Mouse (Mus musculus): ENCODE data around the gene Bhlhe23. TPM values are rescaled to one million over a fixed set of nuclear protein-coding genes. Genes with fewer than 3 reads are reported as not detected.

Gene Bhlhe23
- total RNA-seq, 1 experiment, result 0.18 TPM

- no peaks in the 10 kb centered on the region for H3K36me3 ChIP-seq (ENCODE audit: control insufficient read depth, insufficient read depth, low read length, poor library complexity, severe bottlenecking)
- DNase-seq (ENCODE audit: low read depth, low spot score), result no peak
- 0 out of 4 replicates have a peak, but pooled peaks cover 0 to 2% of the 10 kb centered on the region in 2 experiments for H3K4me1 ChIP-seq (ENCODE audit: control insufficient read depth in 2 of 2, insufficient read depth in 2 of 2, low read length in 2 of 2, poor library complexity in 1 of 2)
- H3K27ac ChIP-seq (ENCODE audit: insufficient read depth, low read depth, low read length, poor library complexity, severe bottlenecking), result no peak overlapping the region
- H3K9ac ChIP-seq (ENCODE audit: insufficient read depth, low read depth, low read length, poor library complexity, severe bottlenecking), result no peak overlapping the region
- in situ Hi-C loops (cut with MboI; ENCODE audit: low sequenced_read_pairs in 2 of 2, unreplicated experiment in 2 of 2), result loop anchor here in 1 of 2 experiments (25.0 kb wide), 1 partner anchor 229 kb away; no protein-coding TSS in a partner anchor
- no peak overlapping the region for H3K4me3 ChIP-seq (ENCODE audit: insufficient read depth in 1 of 2, low read depth in 1 of 2, low read length in 2 of 2, poor library complexity in 1 of 2, severe bottlenecking in 1 of 2)
- H3K9me3 ChIP-seq (ENCODE audit: control insufficient read depth, insufficient read depth, low read depth, low read length), result no peaks in the 10 kb centered on the region
- TF ChIP-seq HCFC1 (IDR thresholded peaks at IDR 0.05; ENCODE audit: borderline replicate concordance, insufficient read depth, low read length), result no peak
- TF ChIP-seq MAFK (IDR thresholded peaks at IDR 0.05; ENCODE audit: insufficient read depth, low read depth, low read length), result no peak
- no peak for TF ChIP-seq ZC3H11A (IDR thresholded peaks at IDR 0.05; ENCODE audit: borderline replicate concordance, low read depth, low read length)
- no peak for TF ChIP-seq CHD2 (IDR thresholded peaks at IDR 0.05; ENCODE audit: low read depth, low read length)
- TF ChIP-seq ZNF384 (IDR thresholded peaks at IDR 0.05; ENCODE audit: low read depth, low read length), result no peak
These were observed 15.0 kb upstream of the Bhlhe23 start for GRCm38 (mm10) chr2:180791674-180792073.

DNA sequence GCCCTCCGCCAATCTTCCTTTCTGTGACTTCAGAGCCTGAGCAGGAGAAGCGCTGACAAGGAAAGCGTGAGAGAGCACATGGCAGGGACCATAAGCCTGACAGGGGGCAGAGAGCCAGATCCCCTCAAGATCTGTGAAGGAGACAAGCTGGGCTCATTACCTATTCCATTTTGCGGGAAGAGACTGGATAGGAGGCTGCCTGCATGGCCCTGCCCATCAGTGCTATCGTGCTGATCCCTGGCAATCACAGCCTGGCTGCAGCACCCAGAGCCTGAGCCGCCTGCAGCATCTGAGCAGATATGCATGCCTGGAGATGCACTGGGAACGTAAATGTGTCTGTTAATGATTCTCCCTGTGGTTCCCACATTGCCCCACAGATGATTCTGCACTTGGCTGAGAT is 12.1 kb upstream of the Bhlhe23 start:
- H3K9ac ChIP-seq (ENCODE audit: insufficient read depth, low read depth, low read length, poor library complexity, severe bottlenecking), result no peak overlapping the region
- 0 out of 4 replicates have a peak, but pooled peaks cover 0 to 2% of the 10 kb centered on the region in 2 experiments for H3K4me1 ChIP-seq (ENCODE audit: control insufficient read depth in 2 of 2, insufficient read depth in 2 of 2, low read length in 2 of 2, poor library complexity in 1 of 2)
- in situ Hi-C loops (cut with MboI; ENCODE audit: low sequenced_read_pairs in 2 of 2, unreplicated experiment in 2 of 2), result loop anchor here in 1 of 2 experiments (25.0 kb wide), 1 partner anchor 227 kb away; no protein-coding TSS in a partner anchor
- DNase-seq (ENCODE audit: low read depth, low spot score), result no peak
- no peaks in the 10 kb centered on the region for H3K9me3 ChIP-seq (ENCODE audit: control insufficient read depth, insufficient read depth, low read depth, low read length)
- TF ChIP-seq ZC3H11A (IDR thresholded peaks at IDR 0.05; ENCODE audit: borderline replicate concordance, low read depth, low read length), result no peak
- TF ChIP-seq HCFC1 (IDR thresholded peaks at IDR 0.05; ENCODE audit: borderline replicate concordance, insufficient read depth, low read length), result no peak
- TF ChIP-seq CHD2 (IDR thresholded peaks at IDR 0.05; ENCODE audit: low read depth, low read length), result no peak
- TF ChIP-seq MAFK (IDR thresholded peaks at IDR 0.05; ENCODE audit: insufficient read depth, low read depth, low read length), result no peak
- TF ChIP-seq ZNF384 (IDR thresholded peaks at IDR 0.05; ENCODE audit: low read depth, low read length), result no peak
- H3K4me3 ChIP-seq (ENCODE audit: insufficient read depth in 1 of 2, low read depth in 1 of 2, low read length in 2 of 2, poor library complexity in 1 of 2, severe bottlenecking in 1 of 2), result no peak overlapping the region
- H3K27ac ChIP-seq (ENCODE audit: insufficient read depth, low read depth, low read length, poor library complexity, severe bottlenecking), result no peak overlapping the region
- no peaks in the 10 kb centered on the region for H3K36me3 ChIP-seq (ENCODE audit: control insufficient read depth, insufficient read depth, low read length, poor library complexity, severe bottlenecking)

- H3K36me3 ChIP-seq (ENCODE audit: control insufficient read depth, insufficient read depth, low read length, poor library complexity, severe bottlenecking), result no peaks in the 10 kb centered on the region
- H3K4me3 ChIP-seq (ENCODE audit: insufficient read depth in 1 of 2, low read depth in 1 of 2, low read length in 2 of 2, poor library complexity in 1 of 2, severe bottlenecking in 1 of 2), result no peak overlapping the region
- H3K9ac ChIP-seq (ENCODE audit: insufficient read depth, low read depth, low read length, poor library complexity, severe bottlenecking), result no peak overlapping the region
- H3K4me1 ChIP-seq (ENCODE audit: control insufficient read depth in 2 of 2, insufficient read depth in 2 of 2, low read length in 2 of 2, poor library complexity in 1 of 2), result 0 out of 4 replicates have a peak, but pooled peaks cover 0 to 2% of the 10 kb centered on the region in 2 experiments
- TF ChIP-seq ZC3H11A (IDR thresholded peaks at IDR 0.05; ENCODE audit: borderline replicate concordance, low read depth, low read length) (no peak), HCFC1 (IDR thresholded peaks at IDR 0.05; ENCODE audit: borderline replicate concordance, insufficient read depth, low read length) (no peak), CHD2 (IDR thresholded peaks at IDR 0.05; ENCODE audit: low read depth, low read length) (no peak)
- DNase-seq (ENCODE audit: low read depth, low spot score), result no peak
- no peaks in the 10 kb centered on the region for H3K9me3 ChIP-seq (ENCODE audit: control insufficient read depth, insufficient read depth, low read depth, low read length)
- in situ Hi-C loops (cut with MboI; ENCODE audit: low sequenced_read_pairs in 2 of 2, unreplicated experiment in 2 of 2), result loop anchor here in 1 of 2 experiments (25.0 kb wide), 1 partner anchor 226 kb away; no protein-coding TSS in a partner anchor
- H3K27ac ChIP-seq (ENCODE audit: insufficient read depth, low read depth, low read length, poor library complexity, severe bottlenecking), result no peak overlapping the region
These were observed 11.7 kb upstream of the Bhlhe23 start for GRCm38 (mm10) chr2:180788386-180788785.

- Histone ChIP-seq H3K9me3 (ENCODE audit: control insufficient read depth, insufficient read depth, low read depth, low read length) (no peaks in the 10 kb centered on the region), H3K4me3 (ENCODE audit: insufficient read depth in 1 of 2, low read depth in 1 of 2, low read length in 2 of 2, poor library complexity in 1 of 2, severe bottlenecking in 1 of 2) (no peak overlapping the region), H3K4me1 (ENCODE audit: control insufficient read depth in 2 of 2, insufficient read depth in 2 of 2, low read length in 2 of 2, poor library complexity in 1 of 2) (0 out of 4 replicates have a peak, but pooled peaks cover 0 to 2% of the 10 kb centered on the region in 2 experiments), H3K27ac (ENCODE audit: insufficient read depth, low read depth, low read length, poor library complexity, severe bottlenecking) (no peak overlapping the region), H3K9ac (ENCODE audit: insufficient read depth, low read depth, low read length, poor library complexity, severe bottlenecking) (no peak overlapping the region), H3K36me3 (ENCODE audit: control insufficient read depth, insufficient read depth, low read length, poor library complexity, severe bottlenecking) (no peaks in the 10 kb centered on the region)
- TF ChIP-seq CHD2 (IDR thresholded peaks at IDR 0.05; ENCODE audit: low read depth, low read length), result no peak
- no peak for TF ChIP-seq MAFK (IDR thresholded peaks at IDR 0.05; ENCODE audit: insufficient read depth, low read depth, low read length)
- no peak for TF ChIP-seq ZC3H11A (IDR thresholded peaks at IDR 0.05; ENCODE audit: borderline replicate concordance, low read depth, low read length)
- no peak for TF ChIP-seq HCFC1 (IDR thresholded peaks at IDR 0.05; ENCODE audit: borderline replicate concordance, insufficient read depth, low read length)
- TF ChIP-seq ZNF384 (IDR thresholded peaks at IDR 0.05; ENCODE audit: low read depth, low read length), result no peak
- in situ Hi-C loops (cut with MboI; ENCODE audit: low sequenced_read_pairs in 2 of 2, unreplicated experiment in 2 of 2), result loop anchor here in 1 of 2 experiments (25.0 kb wide), 1 partner anchor 225 kb away; no protein-coding TSS in a partner anchor
- no peak for DNase-seq (ENCODE audit: low read depth, low spot score)
These were observed 11.0 kb upstream of the Bhlhe23 start for GRCm38 (mm10) chr2:180787566-180788232.

All from ES-E14 (cell line).